Mouse (Mus musculus): ENCODE results near the gene Dapk2. TPM values are rescaled to one million over a fixed set of nuclear protein-coding genes. Genes with fewer than 3 reads are reported as not detected.

Dapk2 gene
- polyA plus RNA-seq, 1 experiment = 32.8 TPM

- 24% methylated on average over 5 of the region's 5 CpGs for WGBS
- peak; percentile 34 for DNase-seq
- TF ChIP-seq CTCF (IDR thresholded peaks at IDR 0.05; ENCODE audit: insufficient read depth, low read length) (no peak), POLR2A (IDR thresholded peaks at IDR 0.05; ENCODE audit: borderline replicate concordance, extremely low read depth, low read depth, low read length) (no peak)
- H3K4me1 ChIP-seq (ENCODE audit: control insufficient read depth, insufficient read depth, low read length) = peaks cover 23% of the 10 kb centered on the region
- H3K4me3 ChIP-seq (replicated peaks; ENCODE audit: extremely low read depth, low read depth, low read length) = no peak overlapping the region
Measured at GRCm38 (mm10) chr9:66213386-66214032, 55.5 kb downstream of the Dapk2 start.

GRCm38 (mm10) chr9:66215551-66215950 lies 57.5 kb downstream of the Dapk2 start:
- H3K4me3 ChIP-seq (replicated peaks; ENCODE audit: extremely low read depth, low read depth, low read length) = no peak overlapping the region
- no peak for DNase-seq
- peaks cover 30% of the 10 kb centered on the region for H3K4me1 ChIP-seq (ENCODE audit: control insufficient read depth, insufficient read depth, low read length)
- TF ChIP-seq CTCF (IDR thresholded peaks at IDR 0.05; ENCODE audit: insufficient read depth, low read length) = no peak

- Histone ChIP-seq H3K4me1 (ENCODE audit: control insufficient read depth, insufficient read depth, low read length) (peaks cover 18% of the 10 kb centered on the region), H3K4me3 (replicated peaks; ENCODE audit: extremely low read depth, low read depth, low read length) (no peak overlapping the region)
- TF ChIP-seq CTCF (IDR thresholded peaks at IDR 0.05; ENCODE audit: insufficient read depth, low read length) (no peak), POLR2A (IDR thresholded peaks at IDR 0.05; ENCODE audit: borderline replicate concordance, extremely low read depth, low read depth, low read length) (no peak)
- DNase-seq = no peak
- 65% methylated on average over 4 of the region's 4 CpGs for WGBS
Measured at GRCm38 (mm10) chr9:66217970-66218369, 59.9 kb downstream of the Dapk2 start.

GRCm38 (mm10) chr9:66218917-66219725 lies 61.1 kb downstream of the Dapk2 start:
- peak; percentile 78 for DNase-seq
- no peak for TF ChIP-seq POLR2A (IDR thresholded peaks at IDR 0.05; ENCODE audit: borderline replicate concordance, extremely low read depth, low read depth, low read length)
- TF ChIP-seq CTCF (IDR thresholded peaks at IDR 0.05; ENCODE audit: insufficient read depth, low read length) = no peak
- WGBS = 54% methylated on average over 10 of the region's 10 CpGs
- H3K4me1 ChIP-seq (ENCODE audit: control insufficient read depth, insufficient read depth, low read length) = peaks cover 10% of the 10 kb centered on the region
- H3K4me3 ChIP-seq (replicated peaks; ENCODE audit: extremely low read depth, low read depth, low read length) = no peak overlapping the region

GRCm38 (mm10) chr9:66223872-66224271 lies 65.8 kb downstream of the Dapk2 start:
- peaks cover 7% of the 10 kb centered on the region; the same call in 1 of the 2 replicates for H3K4me1 ChIP-seq (ENCODE audit: control insufficient read depth, insufficient read depth, low read length)
- H3K4me3 ChIP-seq (replicated peaks; ENCODE audit: extremely low read depth, low read depth, low read length) = no peak overlapping the region
- TF ChIP-seq POLR2A (IDR thresholded peaks at IDR 0.05; ENCODE audit: borderline replicate concordance, extremely low read depth, low read depth, low read length) (no peak), CTCF (IDR thresholded peaks at IDR 0.05; ENCODE audit: insufficient read depth, low read length) (no peak)
- no peak for DNase-seq
- 80% methylated on average over 2 of the region's 2 CpGs for WGBS

- no peak for DNase-seq
- H3K4me1 ChIP-seq (ENCODE audit: control insufficient read depth, insufficient read depth, low read length) = no peaks in the 10 kb centered on the region
- TF ChIP-seq CTCF (IDR thresholded peaks at IDR 0.05; ENCODE audit: insufficient read depth, low read length) (no peak), POLR2A (IDR thresholded peaks at IDR 0.05; ENCODE audit: borderline replicate concordance, extremely low read depth, low read depth, low read length) (no peak)
- 70% methylated on average over 5 of the region's 5 CpGs for WGBS
- no peak overlapping the region for H3K4me3 ChIP-seq (replicated peaks; ENCODE audit: extremely low read depth, low read depth, low read length)
Measured at GRCm38 (mm10) chr9:66225737-66226485, 67.9 kb downstream of the Dapk2 start.

- WGBS = 48% methylated on average over 2 of the region's 2 CpGs
- Histone ChIP-seq H3K4me1 (ENCODE audit: control insufficient read depth, insufficient read depth, low read length) (no peaks in the 10 kb centered on the region), H3K4me3 (replicated peaks; ENCODE audit: extremely low read depth, low read depth, low read length) (no peak overlapping the region)
- TF ChIP-seq CTCF (IDR thresholded peaks at IDR 0.05; ENCODE audit: insufficient read depth, low read length) = no peak
- no peak for TF ChIP-seq POLR2A (IDR thresholded peaks at IDR 0.05; ENCODE audit: borderline replicate concordance, extremely low read depth, low read depth, low read length)
- DNase-seq = no peak
Measured at GRCm38 (mm10) chr9:66228456-66229151, 70.6 kb downstream of the Dapk2 start.

- Histone ChIP-seq H3K4me1 (ENCODE audit: control insufficient read depth, insufficient read depth, low read length) (no peaks in the 10 kb centered on the region), H3K4me3 (replicated peaks; ENCODE audit: extremely low read depth, low read depth, low read length) (no peak overlapping the region)
- DNase-seq = no peak
- no peak for TF ChIP-seq POLR2A (IDR thresholded peaks at IDR 0.05; ENCODE audit: borderline replicate concordance, extremely low read depth, low read depth, low read length)
- TF ChIP-seq CTCF (IDR thresholded peaks at IDR 0.05; ENCODE audit: insufficient read depth, low read length) = no peak
- WGBS = 60% methylated on average over 7 of the region's 7 CpGs
Measured at GRCm38 (mm10) chr9:66231820-66232479, 73.9 kb downstream of the Dapk2 start.

- no peak for TF ChIP-seq CTCF (IDR thresholded peaks at IDR 0.05; ENCODE audit: insufficient read depth, low read length)
- no peak for TF ChIP-seq POLR2A (IDR thresholded peaks at IDR 0.05; ENCODE audit: borderline replicate concordance, extremely low read depth, low read depth, low read length)
- WGBS = 63% methylated on average over 2 of the region's 2 CpGs
- peaks cover 12% of the 10 kb centered on the region for H3K4me1 ChIP-seq (ENCODE audit: control insufficient read depth, insufficient read depth, low read length)
- no peak overlapping the region for H3K4me3 ChIP-seq (replicated peaks; ENCODE audit: extremely low read depth, low read depth, low read length)
- no peak for DNase-seq
Measured at GRCm38 (mm10) chr9:66236615-66237014, 78.6 kb downstream of the Dapk2 start.
